In genomic region chrX:38564542-38565175, GRCm38 (mm10) we compare ENCODE assay signal across 8 mouse cellular contexts. TPM values are rescaled to one million over a fixed set of nuclear protein-coding genes. Genes with fewer than 3 reads are reported as not detected.
DNase-seq lines count a peak whose midpoint lies in the region; ATAC-seq and TF ChIP-seq lines count a peak whose summit lies in the region.

No protein-coding gene starts in this region.

- H3K27ac ChIP-seq in bone marrow, adult 2 months (ENCODE audit: control insufficient read depth, insufficient read depth, low read depth, low read length, poor library complexity) = peak overlapping the region; percentile 93
- peak overlapping the region; percentile 97 for H3K27ac ChIP-seq in embryonic facial prominence, embryonic 15.5 days (replicated peaks)
- H3K27ac ChIP-seq in kidney, embryonic 14.5 days (ENCODE audit: low read depth, low read length) = peak overlapping the region; percentile 94; the same call in 1 of the 2 replicates
- peak overlapping the region; percentile 97 for H3K27ac ChIP-seq in limb, embryonic 15.5 days

- no peak overlapping the region; the same call in 1 of the 2 replicates for H3K9ac ChIP-seq in embryonic facial prominence, embryonic 15.5 days
- peak overlapping the region; percentile 57 for H3K9ac ChIP-seq in kidney, embryonic 14.5 days (ENCODE audit: low read depth, low read length)
- peak overlapping the region; percentile 48 for H3K9ac ChIP-seq in limb, embryonic 15.5 days

- DNase-seq in 3T3-L1 (ENCODE audit: low read depth, low spot score) = peak; percentile 89
- peak; percentile 88 to 89 for DNase-seq in heart, adult 9 months (ENCODE audit: low spot score in 2 of 2)
- peak; percentile 51 to 81 for DNase-seq in monocyte, adult 2 months (ENCODE audit: low read depth in 1 of 2, low spot score in 2 of 2)
- DNase-seq in spleen, postnatal 36 days (ENCODE audit: low spot score in 2 of 2) = peak; percentile 83 to 86

- peak; percentile 95 for ATAC-seq in embryonic facial prominence, embryonic 15.5 days (ENCODE audit: insufficient number of reproducible peaks, low FRiP score, low TSS enrichment, low read depth)
- peak; percentile 95 for ATAC-seq in kidney, embryonic 14.5 days (ENCODE audit: low FRiP score, low TSS enrichment)
- ATAC-seq in limb, embryonic 15.5 days (ENCODE audit: insufficient number of reproducible peaks, low FRiP score, low TSS enrichment, low read depth) = peak; percentile 93

- 6% methylated on average over 44 of the region's 52 CpGs for WGBS in bone marrow, adult 2 months
- WGBS in embryonic facial prominence, embryonic 15.5 days = 17% methylated on average over 34 of the region's 52 CpGs
- 26% methylated on average over 38 of the region's 52 CpGs for WGBS in kidney, embryonic 14.5 days
- 16% methylated on average over 45 of the region's 52 CpGs for WGBS in limb, embryonic 15.5 days

- no peaks in the 10 kb centered on the region for H3K4me1 ChIP-seq in bone marrow, adult 2 months (ENCODE audit: control insufficient read depth, insufficient read depth, low read length)
- no peaks in the 10 kb centered on the region for H3K4me1 ChIP-seq in embryonic facial prominence, embryonic 15.5 days
- H3K4me1 ChIP-seq in kidney, embryonic 14.5 days (ENCODE audit: control insufficient read depth, insufficient read depth, low read length) = no peaks in the 10 kb centered on the region
- H3K4me1 ChIP-seq in limb, embryonic 15.5 days = no peaks in the 10 kb centered on the region

- TF ChIP-seq CTCF in bone marrow, adult 2 months (IDR thresholded peaks at IDR 0.05; ENCODE audit: control insufficient read depth, insufficient read depth, low read length) = no peak

- H3K36me3 ChIP-seq in embryonic facial prominence, embryonic 15.5 days = 0 out of 2 replicates have a peak, but pooled peaks cover 4% of the 10 kb centered on the region
- peaks cover 9% of the 10 kb centered on the region; the same call in 1 of the 2 replicates for H3K36me3 ChIP-seq in kidney, embryonic 14.5 days (ENCODE audit: control insufficient read depth, insufficient read depth, low read length)
- no peaks in the 10 kb centered on the region for H3K36me3 ChIP-seq in limb, embryonic 15.5 days

- peak overlapping the region; percentile 95 for H3K4me3 ChIP-seq in bone marrow, adult 2 months (replicated peaks; ENCODE audit: control insufficient read depth, low read depth, low read length)
- H3K4me3 ChIP-seq in embryonic facial prominence, embryonic 15.5 days (replicated peaks) = peak overlapping the region; percentile 56
- H3K4me3 ChIP-seq in kidney, embryonic 14.5 days (ENCODE audit: low read length) = peak overlapping the region; percentile 50
- peak overlapping the region; percentile 53 for H3K4me3 ChIP-seq in limb, embryonic 15.5 days

- H3K4me2 ChIP-seq in embryonic facial prominence, embryonic 15.5 days (replicated peaks) = peak overlapping the region; percentile 55
- peak overlapping the region; percentile 57 for H3K4me2 ChIP-seq in kidney, embryonic 14.5 days (replicated peaks; ENCODE audit: low read depth, low read length)
- peak overlapping the region; percentile 52 for H3K4me2 ChIP-seq in limb, embryonic 15.5 days

- peak; percentile 29; the same call in 1 of the 2 replicates for TF ChIP-seq POLR2A in bone marrow, adult 2 months (IDR thresholded peaks at IDR 0.05; ENCODE audit: borderline replicate concordance, control insufficient read depth, low read depth, low read length)

- no peaks in the 10 kb centered on the region for H3K27me3 ChIP-seq in embryonic facial prominence, embryonic 15.5 days
- H3K27me3 ChIP-seq in kidney, embryonic 14.5 days (ENCODE audit: control insufficient read depth, insufficient read depth, low read length) = no peaks in the 10 kb centered on the region
- no peaks in the 10 kb centered on the region for H3K27me3 ChIP-seq in limb, embryonic 15.5 days

- H3K9me3 ChIP-seq in embryonic facial prominence, embryonic 15.5 days (replicated peaks) = no peaks in the 10 kb centered on the region
- H3K9me3 ChIP-seq in kidney, embryonic 14.5 days (ENCODE audit: control insufficient read depth, low read length) = no peaks in the 10 kb centered on the region
- no peaks in the 10 kb centered on the region for H3K9me3 ChIP-seq in limb, embryonic 15.5 days

RNA-seq across cellular contexts. Expression of gene Cul4b, which starts 11.3 kb away (rescaled TPM):
- polyA plus RNA-seq in bone marrow, adult 2 months (2011; ENCODE audit: insufficient read depth, insufficient read length, low replicate concordance, missing spikeins) = 4.7 and 26.5 TPM in 2 replicates
- polyA plus RNA-seq in embryonic facial prominence, embryonic 15.5 days (2015; fragmentation: Nextera tagmentation; extraction: Ambion mirVana) = 22.5 and 23.7 TPM in 2 replicates
- polyA plus RNA-seq in kidney, embryonic 14.5 days (2014; fragmentation: Nextera tagmentation; extraction: Ambion mirVana) = 29.9 and 47.2 TPM in 2 replicates
- polyA plus RNA-seq in limb, embryonic 15.5 days (2015; fragmentation: Nextera tagmentation; extraction: Ambion mirVana) = 20.1 and 23.9 TPM in 2 replicates

RNA-seq across cellular contexts. Expression of gene Mcts1, which starts 35.7 kb away (rescaled TPM):
- polyA plus RNA-seq in bone marrow, adult 2 months (2011; ENCODE audit: insufficient read depth, insufficient read length, low replicate concordance, missing spikeins) = 63.0 and 105 TPM in 2 replicates
- 93.7 and 93.9 TPM in 2 replicates for polyA plus RNA-seq in embryonic facial prominence, embryonic 15.5 days (2015; fragmentation: Nextera tagmentation; extraction: Ambion mirVana)
- polyA plus RNA-seq in kidney, embryonic 14.5 days (2014; fragmentation: Nextera tagmentation; extraction: Ambion mirVana) = 81.7 and 103 TPM in 2 replicates
- polyA plus RNA-seq in limb, embryonic 15.5 days (2015; fragmentation: Nextera tagmentation; extraction: Ambion mirVana) = 91.5 and 109 TPM in 2 replicates

Comparison
In these comparisons a context has a peak if more than half of its experiments do, and no peak if none do; other contexts are left out.
1. Peak in every context shown above with its lines: DNase-seq, ATAC-seq, H3K4me3 ChIP-seq and H3K27ac ChIP-seq.